10 mouse cellular contexts compared by ENCODE assay signal in the genomic region with DNA sequence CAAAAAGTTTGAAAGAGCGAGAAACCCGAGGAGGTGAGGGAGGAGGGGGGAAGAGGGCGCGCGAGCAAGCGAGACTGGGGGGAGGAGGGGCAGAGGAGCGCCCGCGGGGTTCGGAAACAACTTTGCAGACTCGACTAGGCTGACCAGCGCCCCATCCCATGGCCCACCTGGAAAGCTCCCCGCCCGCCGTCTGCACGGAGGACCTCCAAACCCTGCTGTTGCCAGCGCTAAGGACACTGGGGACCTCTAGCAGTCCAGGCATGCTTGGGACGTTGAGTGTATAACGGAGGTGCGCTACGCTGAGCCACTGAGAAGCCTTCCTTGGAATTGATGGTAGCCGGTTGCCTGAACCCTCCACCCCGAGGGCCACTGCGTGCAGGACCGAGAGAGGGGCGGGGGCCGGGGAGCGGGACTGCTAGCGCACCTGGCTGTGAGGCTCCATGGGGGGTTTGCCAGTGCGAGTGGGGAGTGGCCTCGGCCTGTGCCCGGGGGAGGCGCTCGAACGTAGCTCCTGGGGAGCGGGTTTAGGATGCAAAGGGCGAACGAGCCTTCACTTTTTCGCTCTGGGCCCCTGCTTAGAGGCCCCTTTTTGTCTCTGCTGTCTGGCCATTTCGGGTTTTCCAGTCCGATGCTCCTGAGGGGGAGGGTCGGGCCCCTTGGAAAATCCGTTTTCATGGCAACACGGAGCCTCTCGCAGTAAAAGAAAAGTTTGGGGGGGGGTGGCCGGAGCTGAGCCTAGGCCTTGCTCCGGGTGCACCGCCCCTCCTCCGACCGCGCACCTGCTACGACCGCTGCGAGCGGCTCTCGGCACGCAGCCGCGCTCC. TPM values are rescaled to one million over a fixed set of nuclear protein-coding genes. Genes with fewer than 3 reads are reported as not detected.
A peak's percentile ranks its signal among the peaks of the same experiment; 100 is the strongest.
DNase-seq lines count a peak whose midpoint lies in the region; ATAC-seq lines count a peak whose summit lies in the region.
"Had no signal": no experiment of that assay in that cellular context is flagged by ENCODE, and none has a peak within 500 bp of the region (broad histone marks: within the 10 kb centered on the region; RNA-seq: fewer than 3 reads in every experiment).

No protein-coding gene starts in this region.

- 0 out of 2 replicates have a peak, but pooled peaks cover 4% of the 10 kb centered on the region for H3K4me1 ChIP-seq in kidney, embryonic 16.5 days (ENCODE audit: insufficient read depth, low read length)
- peaks cover 9% of the 10 kb centered on the region; the same call in 1 of the 2 replicates for H3K4me1 ChIP-seq in embryonic facial prominence, embryonic 10.5 days
- no peaks in the 10 kb centered on the region for H3K4me1 ChIP-seq in intestine, embryonic 14.5 days (replicated peaks; ENCODE audit: control insufficient read depth, insufficient read depth, low read length)
- H3K4me1 ChIP-seq in neural tube, embryonic 15.5 days, result peaks cover 25% of the 10 kb centered on the region

- ATAC-seq in kidney, embryonic 16.5 days (ENCODE audit: low FRiP score, low TSS enrichment), result peak; percentile 41; the same call in 1 of the 2 replicates
- no peak for ATAC-seq in intestine, embryonic 14.5 days (replicated peaks; ENCODE audit: low FRiP score, low TSS enrichment, low read depth)
- 0 out of 2 replicates have a peak, but pooled peaks have one; percentile 8 for ATAC-seq in neural tube, embryonic 15.5 days (ENCODE audit: low FRiP score)
- no peak for ATAC-seq in activated CD4-positive, CD25-positive, alpha-beta regulatory T cell, adult 4 months

- H3K36me3 ChIP-seq in kidney, embryonic 16.5 days (ENCODE audit: insufficient read depth, low read length), result no peaks in the 10 kb centered on the region
- no peaks in the 10 kb centered on the region for H3K36me3 ChIP-seq in embryonic facial prominence, embryonic 10.5 days (replicated peaks)
- H3K36me3 ChIP-seq in intestine, embryonic 14.5 days (ENCODE audit: control insufficient read depth, insufficient read depth, low read length), result no peaks in the 10 kb centered on the region
- H3K36me3 ChIP-seq in neural tube, embryonic 15.5 days, result no peaks in the 10 kb centered on the region

- DNase-seq in kidney, postnatal 14 days, result no peak
- DNase-seq in embryonic facial prominence, embryonic 10.5 days (ENCODE audit: low spot score), result peak; percentile 39
- no peak for DNase-seq in intestine, embryonic 14.5 days (ENCODE audit: low spot score)
- no peak for DNase-seq in urinary bladder, postnatal 25 days (ENCODE audit: low spot score)
- DNase-seq in spleen, postnatal 10 days (ENCODE audit: low spot score in 2 of 2), result no peak
- DNase-seq: cerebellum, adult 9-10 months; kidney, postnatal 36 days had no signal

- H3K4me3 ChIP-seq in kidney, embryonic 16.5 days (ENCODE audit: low read length), result peak overlapping the region; percentile 19
- peak overlapping the region; percentile 60 for H3K4me3 ChIP-seq in embryonic facial prominence, embryonic 10.5 days
- H3K4me3 ChIP-seq in intestine, embryonic 14.5 days (ENCODE audit: low read depth, low read length), result peak overlapping the region; percentile 2; the same call in 1 of the 2 replicates
- peak overlapping the region; percentile 52 for H3K4me3 ChIP-seq in neural tube, embryonic 15.5 days (replicated peaks)

- no peak overlapping the region for H3K27ac ChIP-seq in kidney, embryonic 16.5 days (ENCODE audit: low read length)
- H3K27ac ChIP-seq in embryonic facial prominence, embryonic 10.5 days (replicated peaks), result peak overlapping the region; percentile 63
- H3K27ac ChIP-seq in intestine, embryonic 14.5 days (ENCODE audit: low read depth), result no peak overlapping the region
- peak overlapping the region; percentile 28; the same call in 1 of the 2 replicates for H3K27ac ChIP-seq in neural tube, embryonic 15.5 days (replicated peaks)

- H3K27me3 ChIP-seq in kidney, embryonic 16.5 days (ENCODE audit: insufficient read depth, low read length), result peaks cover 81% of the 10 kb centered on the region
- peaks cover 98% of the 10 kb centered on the region for H3K27me3 ChIP-seq in embryonic facial prominence, embryonic 10.5 days (replicated peaks; ENCODE audit: low read depth, poor library complexity, severe bottlenecking)
- H3K27me3 ChIP-seq in intestine, embryonic 14.5 days (replicated peaks; ENCODE audit: control insufficient read depth, insufficient read depth, low read length), result peaks cover 92% of the 10 kb centered on the region
- peaks cover 17% of the 10 kb centered on the region for H3K27me3 ChIP-seq in neural tube, embryonic 15.5 days (replicated peaks)

- 27% methylated on average over 50 of the region's 59 CpGs for WGBS in kidney, embryonic 16.5 days
- WGBS in embryonic facial prominence, embryonic 10.5 days, result 25% methylated on average over 59 of the region's 59 CpGs
- 16% methylated on average over 40 of the region's 59 CpGs for WGBS in intestine, embryonic 14.5 days
- 22% methylated on average over 51 of the region's 59 CpGs for WGBS in neural tube, embryonic 15.5 days

- 0 out of 2 replicates have a peak, but pooled peaks cover 3% of the 10 kb centered on the region for H3K9me3 ChIP-seq in kidney, embryonic 16.5 days (ENCODE audit: low read length)
- H3K9me3 ChIP-seq in embryonic facial prominence, embryonic 10.5 days, result peaks cover 11% of the 10 kb centered on the region; the same call in 1 of the 2 replicates
- H3K9me3 ChIP-seq in intestine, embryonic 14.5 days (ENCODE audit: control insufficient read depth, low read length), result no peaks in the 10 kb centered on the region
- H3K9me3 ChIP-seq in neural tube, embryonic 15.5 days (replicated peaks), result no peaks in the 10 kb centered on the region

- peak overlapping the region; percentile 66 for H3K4me2 ChIP-seq in kidney, embryonic 16.5 days (replicated peaks; ENCODE audit: low read depth, low read length)
- H3K4me2 ChIP-seq in intestine, embryonic 14.5 days (ENCODE audit: low read length), result peak overlapping the region; percentile 57
- peak overlapping the region; percentile 72 for H3K4me2 ChIP-seq in neural tube, embryonic 15.5 days

- H3K9ac ChIP-seq in kidney, embryonic 16.5 days (replicated peaks; ENCODE audit: low read length), result no peak overlapping the region
- no peak overlapping the region for H3K9ac ChIP-seq in intestine, embryonic 14.5 days (ENCODE audit: low read length)
- H3K9ac ChIP-seq in neural tube, embryonic 15.5 days (replicated peaks), result no peak overlapping the region

RNA-seq across cellular contexts. Expression of a gene that starts 0.7 kb away (rescaled TPM):
- polyA plus RNA-seq in kidney, embryonic 16.5 days (2015; fragmentation: Nextera tagmentation; extraction: Ambion mirVana), result not detected in 2 replicates
- 0.82 and 1.5 TPM in 2 replicates for polyA plus RNA-seq in embryonic facial prominence, embryonic 10.5 days (2016; fragmentation: Nextera tagmentation; extraction: Ambion mirVana)
- polyA plus RNA-seq in intestine, embryonic 14.5 days (2014; fragmentation: Nextera tagmentation; extraction: Ambion mirVana), result not detected in 2 replicates
- polyA plus RNA-seq in neural tube, embryonic 15.5 days (2015; fragmentation: Nextera tagmentation; extraction: Ambion mirVana), result 0.36 and 1.0 TPM in 2 replicates
- not detected for polyA plus RNA-seq in activated CD4-positive, CD25-positive, alpha-beta regulatory T cell, adult 4 months (2017; shearing (Covaris generic))

Comparison
In these comparisons a context has a peak if more than half of its experiments do, and no peak if none do; other contexts are left out.
1. ATAC-seq: peak in kidney, embryonic 16.5 days (single experiment) and neural tube, embryonic 15.5 days (single experiment); none in intestine, embryonic 14.5 days (single experiment) and activated CD4-positive, CD25-positive, alpha-beta regulatory T cell, adult 4 months (single experiment).
2. H3K27ac ChIP-seq: peak in embryonic facial prominence, embryonic 10.5 days (single experiment) and neural tube, embryonic 15.5 days (single experiment); none in kidney, embryonic 16.5 days (single experiment) and intestine, embryonic 14.5 days (single experiment).
3. H3K4me3 ChIP-seq: peak in every context shown above with its lines; median percentile 60 in embryonic facial prominence, embryonic 10.5 days; 52 in neural tube, embryonic 15.5 days; 19 in kidney, embryonic 16.5 days; 2 in intestine, embryonic 14.5 days.
4. Peak in every context shown above with its lines, with median percentiles within 50 percentile points of each other: H3K4me2 ChIP-seq.